Mouse (Mus musculus) cerebellum, postnatal 36 days (tissue): ENCODE results near the gene Pcdh15.

Source experiments
- DNase-seq, 2 experiments: peaks; one replicate each; pipeline ENCODE4 v3.0.0; 2021 to 2022; ENCODE audit warnings: mixed read lengths in 2 of 2

Gene Pcdh15

DNA sequence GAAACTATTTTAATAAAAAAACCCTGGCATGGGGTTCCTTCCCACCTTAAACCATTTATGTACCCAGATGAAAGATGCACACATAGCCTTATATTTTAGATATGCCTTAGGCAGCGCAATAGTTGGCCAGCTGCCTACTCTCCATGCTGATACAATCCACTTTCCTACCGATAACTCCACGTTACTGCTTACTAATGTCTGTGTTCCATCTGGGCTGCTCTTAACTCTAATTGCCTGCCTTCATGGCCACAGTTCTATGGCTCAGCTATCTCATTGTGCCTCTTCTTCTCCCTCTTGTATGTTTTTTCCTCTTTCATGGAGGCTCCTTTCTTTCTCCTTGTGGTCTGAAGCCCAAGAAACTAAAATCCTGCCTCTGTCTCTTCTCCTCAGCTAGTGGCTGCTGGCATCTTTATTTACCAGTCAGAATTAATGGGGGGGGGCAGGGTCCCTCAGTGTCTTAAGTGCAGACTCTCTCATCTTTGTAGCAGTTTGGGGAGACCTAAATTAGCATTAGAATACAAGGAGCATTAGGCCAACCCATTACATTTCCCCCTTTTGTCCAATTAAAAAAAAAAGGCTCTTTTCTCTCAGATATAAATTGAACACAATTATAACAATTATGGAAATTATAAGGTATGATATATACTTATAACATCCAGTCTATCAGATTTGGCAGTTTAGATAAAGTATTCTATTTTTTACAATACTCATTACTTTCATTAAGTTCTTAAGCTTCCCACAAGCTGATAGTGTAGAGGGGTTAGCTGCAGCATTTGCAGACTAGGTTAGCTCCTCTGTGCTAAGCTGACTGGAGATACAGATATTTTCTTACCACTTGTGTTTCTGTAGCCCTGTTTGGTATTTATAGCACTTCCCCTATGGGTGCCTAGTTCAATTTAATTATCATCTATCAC lies 1240.4 kb downstream of the Pcdh15 start:
- DNase-seq = no peak

DNA sequence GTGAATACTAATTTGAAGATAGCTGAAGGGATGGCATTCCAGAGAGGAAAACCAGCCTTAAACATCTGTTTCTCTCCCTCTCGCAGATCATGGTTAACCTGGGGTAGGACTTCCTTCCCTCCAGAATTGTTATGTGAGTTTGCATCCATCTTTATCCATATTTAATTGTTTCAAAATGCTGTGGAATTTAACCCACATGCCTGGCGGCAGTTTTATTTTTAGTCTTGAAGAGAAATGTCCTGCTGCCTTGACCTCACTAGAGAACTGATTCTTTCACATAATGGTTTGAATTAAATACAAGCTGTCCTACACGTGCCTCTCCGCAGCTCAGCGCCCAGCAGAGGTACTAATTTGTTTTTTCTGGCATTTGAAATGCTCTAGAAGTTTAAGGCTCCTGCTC lies 1260.4 kb downstream of the Pcdh15 start:
- DNase-seq = no peak

DNA sequence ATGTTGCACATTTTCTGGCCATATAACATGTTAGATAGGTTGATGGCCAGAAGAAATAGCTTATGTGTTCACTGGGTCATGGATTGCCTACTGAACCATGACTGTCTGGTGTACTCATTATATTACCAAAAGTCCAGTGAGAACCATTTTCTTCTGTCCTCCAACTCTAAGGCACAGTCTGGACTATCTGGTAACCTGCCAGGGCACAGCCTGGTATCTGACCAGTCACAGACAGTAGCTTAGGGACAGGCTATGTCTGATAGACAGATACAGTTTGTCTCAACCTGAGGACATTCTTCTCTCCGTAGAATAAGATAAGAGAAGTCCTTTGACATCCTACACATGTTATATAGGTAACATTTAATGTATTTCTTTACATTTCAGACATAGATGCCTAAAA lies 1279.6 kb downstream of the Pcdh15 start:
- no peak for DNase-seq

DNA sequence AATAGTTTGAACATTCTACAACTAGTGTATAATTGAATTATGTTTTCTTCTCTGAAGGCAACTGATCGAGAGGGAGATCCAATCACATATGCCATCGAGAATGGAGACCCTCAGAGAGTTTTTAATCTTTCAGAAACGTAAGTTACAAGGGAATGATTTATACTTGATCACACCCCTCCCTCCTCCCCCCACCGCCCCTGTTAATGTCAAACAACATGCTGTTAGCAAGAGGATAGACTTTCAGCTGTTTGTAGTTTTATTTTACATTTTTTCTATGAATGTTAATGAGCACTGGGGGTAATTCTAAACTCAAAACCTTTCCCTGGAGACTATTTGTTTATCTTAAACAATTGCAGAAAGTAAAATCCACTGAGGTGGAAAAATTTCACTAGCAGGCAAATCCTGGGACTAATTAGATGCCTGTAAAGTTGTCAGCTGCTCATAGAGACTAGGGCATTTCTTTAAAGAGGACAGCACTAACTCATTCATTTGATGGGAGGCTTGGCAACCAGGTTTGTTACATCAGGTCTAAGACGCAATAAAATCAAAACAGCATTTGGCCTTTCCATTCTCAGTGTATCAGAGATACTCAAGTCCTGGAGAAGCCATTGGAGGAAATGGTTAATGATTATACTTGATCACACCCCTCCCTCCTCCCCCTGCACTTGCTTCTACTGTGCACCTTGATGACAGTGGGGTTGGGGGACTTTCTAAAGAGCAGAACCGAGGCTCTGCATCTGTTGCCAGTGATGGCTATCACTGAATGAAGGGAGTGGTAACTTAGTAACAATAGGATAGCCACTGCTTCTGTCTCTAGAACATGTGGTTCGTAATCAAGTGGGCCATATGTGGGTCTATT lies 1280.4 kb downstream of the Pcdh15 start:
- DNase-seq = no peak

DNA sequence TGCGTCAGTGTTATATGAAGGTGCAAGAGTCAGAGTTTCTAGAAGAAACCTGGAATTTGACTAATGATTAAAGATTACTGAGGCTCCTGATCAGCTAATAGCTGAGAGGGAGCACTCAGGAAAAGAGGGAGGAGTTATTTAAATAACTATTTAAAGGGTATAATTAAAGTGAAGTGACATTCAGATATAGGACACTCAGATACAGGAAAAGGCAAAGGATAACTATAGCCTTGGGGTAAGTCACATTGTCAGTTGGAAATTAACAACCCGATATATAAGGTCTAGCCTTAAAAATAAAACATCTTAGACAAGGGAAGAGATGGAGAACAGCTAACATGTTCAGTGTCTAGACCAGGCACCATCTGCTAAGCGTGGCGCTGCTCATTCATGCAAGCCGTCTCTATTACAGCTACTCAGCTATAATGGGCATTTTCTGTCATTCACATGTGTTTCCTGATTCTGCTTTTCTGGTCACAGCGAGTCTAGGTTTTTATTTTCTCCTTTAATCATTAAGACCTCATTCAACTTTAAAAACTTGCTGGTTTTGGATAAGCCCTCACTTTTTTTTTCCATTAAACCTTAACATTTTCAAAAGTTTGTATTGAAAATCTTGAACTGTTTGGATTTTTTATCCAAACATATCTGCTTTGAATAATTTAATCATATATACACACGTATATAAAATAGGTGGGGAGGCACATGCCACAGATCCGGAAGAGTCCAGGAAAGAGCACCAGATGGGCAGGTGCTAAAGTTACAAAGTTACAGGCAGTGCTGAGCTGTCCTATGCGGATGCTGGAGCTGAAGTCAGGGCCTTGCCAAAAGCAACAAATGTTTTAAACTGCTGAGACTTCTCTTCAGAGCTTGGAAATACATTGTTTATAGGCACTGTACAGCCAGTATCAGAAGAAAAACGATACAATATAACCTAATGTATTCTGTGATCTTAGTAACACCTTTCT lies 1288.7 kb downstream of the Pcdh15 start:
- no peak for DNase-seq

DNA sequence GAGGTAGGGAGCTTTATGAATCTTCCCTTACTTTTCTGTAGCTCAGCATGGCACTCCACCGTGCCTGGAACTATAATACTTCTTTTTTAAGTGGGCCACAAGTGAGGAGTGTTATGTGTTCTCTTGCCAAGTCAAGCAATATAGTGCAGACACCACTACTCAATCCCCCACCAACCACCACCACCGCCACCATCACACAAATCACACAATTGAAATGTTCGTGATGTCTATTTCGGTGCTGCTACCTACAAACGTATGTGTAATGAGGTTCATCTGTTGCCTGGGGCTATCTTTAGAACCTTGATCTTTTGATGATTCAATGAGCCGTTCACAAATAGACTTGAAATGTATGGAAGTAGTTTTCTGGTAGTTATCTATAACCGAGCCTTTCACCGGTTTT lies 1304.0 kb downstream of the Pcdh15 start:
- no peak for DNase-seq

DNA sequence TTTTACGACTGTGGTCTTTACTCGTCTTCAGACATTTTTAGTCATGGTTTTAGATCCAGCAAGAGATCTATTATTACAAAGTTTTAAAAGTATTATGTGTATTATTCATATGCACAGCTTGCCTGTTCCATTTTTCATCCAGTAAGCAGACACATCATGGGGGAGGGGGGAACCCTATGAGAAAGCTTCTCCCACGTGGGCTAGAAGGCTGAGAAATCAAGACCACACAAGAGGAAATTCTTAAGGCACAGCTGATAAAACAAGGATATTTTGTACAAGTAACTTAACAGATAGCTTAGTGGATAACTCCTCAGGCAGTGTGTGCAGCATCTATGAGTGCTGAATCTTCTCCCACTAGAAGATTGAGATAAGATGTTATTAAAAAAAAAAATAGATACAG lies 1314.9 kb downstream of the Pcdh15 start:
- DNase-seq = no peak

DNA sequence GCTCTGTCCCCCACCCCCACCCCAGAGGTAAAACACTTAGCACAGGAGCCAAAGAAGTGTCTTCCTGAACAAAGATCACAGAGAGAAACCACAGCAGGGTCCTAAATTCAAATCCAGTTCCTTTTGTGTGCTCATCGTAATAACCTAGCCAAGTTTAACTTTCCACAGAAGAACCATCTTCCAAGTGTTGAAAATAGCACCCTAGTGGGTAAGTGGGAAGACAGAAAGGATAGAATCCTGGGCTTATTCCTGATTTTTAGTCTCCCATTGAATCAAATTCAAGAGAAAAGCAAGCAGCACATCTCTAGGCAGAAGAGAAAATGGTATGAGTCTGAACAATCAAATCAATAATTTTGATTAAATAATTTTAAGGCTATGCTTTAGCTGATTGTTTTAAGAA lies 1315.8 kb downstream of the Pcdh15 start:
- DNase-seq = no peak

DNA sequence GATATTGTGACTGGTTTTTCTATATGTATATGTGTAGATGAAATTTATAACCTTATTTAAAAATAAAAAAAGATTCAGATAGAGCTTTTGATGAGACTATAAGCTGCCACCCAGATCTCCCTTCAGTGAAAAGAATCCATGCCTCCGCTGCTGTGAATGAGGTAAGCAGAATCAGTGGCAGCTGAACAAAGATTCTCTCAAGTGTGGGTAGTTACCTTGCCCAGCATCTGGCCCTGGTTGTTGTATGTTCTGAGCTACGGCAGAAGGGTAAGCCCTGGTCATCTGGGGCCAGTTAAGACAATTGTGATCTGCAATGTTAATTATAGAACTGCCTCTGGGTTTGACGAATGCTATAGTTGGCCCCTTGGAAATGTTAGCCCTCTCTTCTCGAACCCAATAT lies 1316.2 kb downstream of the Pcdh15 start:
- DNase-seq = no peak

DNA sequence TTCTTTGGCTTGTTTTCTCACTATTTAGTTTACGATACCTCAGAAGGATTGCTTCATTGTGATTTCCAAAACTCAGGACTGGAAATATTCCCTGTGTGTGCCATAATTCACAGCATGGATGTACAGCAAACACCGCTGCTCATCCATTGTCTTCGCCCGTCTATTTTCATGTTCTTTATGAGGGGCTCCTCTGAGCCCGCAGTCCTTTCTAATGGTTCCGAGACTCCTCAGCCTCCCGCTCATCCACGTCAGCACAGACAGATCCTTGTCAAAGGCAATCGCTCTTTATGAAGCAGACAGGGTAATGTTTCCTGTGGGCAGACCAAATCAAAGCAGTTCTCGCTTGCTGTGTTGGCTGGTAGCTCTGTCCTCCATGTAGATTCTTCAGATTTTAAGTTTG lies 1316.8 kb downstream of the Pcdh15 start:
- no peak for DNase-seq

DNA sequence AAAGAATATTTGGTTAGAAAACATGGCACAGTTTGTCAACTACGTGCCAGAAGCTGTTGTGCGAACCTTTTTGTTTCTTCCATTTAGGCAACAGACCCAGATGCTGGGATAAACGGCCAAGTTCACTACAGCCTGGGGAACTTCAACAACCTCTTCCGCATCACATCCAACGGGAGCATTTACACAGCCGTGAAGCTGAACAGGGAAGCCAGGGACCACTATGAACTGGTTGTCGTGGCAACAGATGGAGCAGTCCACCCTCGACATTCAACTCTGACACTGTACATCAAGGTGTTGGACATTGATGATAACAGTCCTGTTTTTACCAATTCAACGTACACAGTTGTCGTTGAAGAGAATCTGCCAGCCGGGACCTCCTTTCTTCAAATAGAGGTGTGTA lies 1350.9 kb downstream of the Pcdh15 start:
- no peak for DNase-seq

DNA sequence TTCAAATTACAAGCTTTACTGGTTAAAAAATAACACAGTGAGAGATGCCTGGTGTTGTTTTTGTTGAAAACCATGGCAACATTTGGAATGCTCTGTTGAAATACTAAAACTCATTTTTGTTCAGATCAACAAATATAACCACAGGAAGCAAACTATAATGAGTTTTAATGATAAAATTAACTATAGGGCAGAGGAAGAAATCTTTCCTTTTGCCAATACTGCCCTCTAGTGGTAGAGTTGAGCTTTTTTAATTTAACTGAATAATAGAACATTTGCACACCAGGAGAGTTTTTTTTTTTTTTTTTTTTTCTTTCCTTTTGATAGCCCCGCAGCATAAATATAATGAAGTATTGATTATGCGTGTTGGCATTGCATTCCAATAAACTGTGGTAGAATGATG lies 1364.8 kb downstream of the Pcdh15 start:
- no peak for DNase-seq

DNA sequence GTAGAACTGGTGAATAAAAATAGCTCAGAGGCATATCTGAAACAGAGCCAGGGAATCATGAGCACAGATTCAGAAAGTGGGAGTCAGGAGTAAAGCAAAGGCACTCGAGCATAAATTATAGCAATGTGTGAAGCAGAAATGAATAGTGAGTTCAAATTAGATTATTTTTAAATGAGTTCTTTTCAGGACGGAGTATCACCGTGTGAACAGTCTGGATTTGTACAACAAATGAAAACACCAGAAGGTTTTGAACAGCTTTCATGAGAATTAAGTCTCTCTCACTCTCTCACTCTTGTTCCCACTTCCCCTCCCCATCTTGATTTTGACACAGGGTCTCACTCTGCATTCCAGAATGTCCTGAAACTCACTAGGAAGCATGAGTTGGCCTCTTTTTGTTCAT lies 1381.6 kb downstream of the Pcdh15 start:
- no peak for DNase-seq

DNA sequence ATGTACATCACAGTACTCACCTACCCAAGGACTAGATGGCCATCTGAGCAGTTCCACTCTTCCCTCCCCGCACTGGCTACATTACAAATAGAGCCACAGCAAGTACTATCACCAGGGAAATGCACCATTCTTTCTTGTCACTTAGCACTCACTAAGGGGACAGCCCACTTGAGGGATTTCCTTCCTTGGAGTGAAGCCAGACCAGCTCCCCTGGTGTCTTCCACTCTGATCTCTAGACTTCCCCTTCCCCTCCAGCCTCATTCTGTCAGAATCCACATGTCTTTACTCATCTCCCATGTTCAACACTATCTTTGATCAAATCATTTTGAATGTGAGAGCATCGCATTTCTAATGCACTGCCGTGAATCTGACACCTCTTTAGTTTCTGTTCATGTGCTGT lies 1413.2 kb downstream of the Pcdh15 start:
- no peak for DNase-seq

DNA sequence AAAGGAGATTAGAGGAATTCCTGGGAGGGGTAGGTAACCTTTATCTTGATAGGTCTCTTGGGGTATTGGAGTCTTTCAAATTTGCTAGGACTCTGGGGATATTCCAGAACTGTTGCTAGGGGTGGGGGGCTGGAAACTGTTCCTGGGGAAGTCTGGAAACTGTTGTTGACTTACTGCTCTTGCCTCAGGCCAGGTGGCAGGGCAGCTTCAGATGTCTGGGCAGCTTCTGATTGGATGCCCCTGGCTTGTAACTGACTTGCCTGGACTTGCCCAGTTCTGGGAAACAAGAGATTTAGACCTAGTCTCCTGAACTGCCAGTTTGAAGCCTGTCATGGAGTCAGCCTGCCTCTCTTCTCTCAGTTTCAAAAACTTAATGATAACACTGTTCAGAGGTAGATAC lies 1414.6 kb downstream of the Pcdh15 start:
- DNase-seq = no peak

DNA sequence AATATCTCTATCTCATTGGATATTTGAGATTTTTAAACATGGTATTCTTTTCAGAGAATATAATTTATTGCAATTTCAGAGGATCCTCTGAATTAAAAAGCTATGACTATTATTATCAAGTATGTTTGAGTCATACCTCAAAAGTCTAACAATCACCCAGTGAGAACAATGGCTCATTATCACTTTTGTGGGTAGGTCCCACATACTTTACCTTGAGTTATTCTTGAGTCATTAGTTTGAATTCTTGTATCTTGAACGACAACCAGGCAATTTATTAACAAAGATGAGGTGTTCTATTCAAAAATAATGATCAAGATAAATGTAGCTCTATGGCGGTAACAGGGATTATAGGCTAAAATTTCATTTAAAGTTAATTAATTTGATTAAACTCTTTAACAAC lies 1439.2 kb downstream of the Pcdh15 start:
- no peak for DNase-seq

DNA sequence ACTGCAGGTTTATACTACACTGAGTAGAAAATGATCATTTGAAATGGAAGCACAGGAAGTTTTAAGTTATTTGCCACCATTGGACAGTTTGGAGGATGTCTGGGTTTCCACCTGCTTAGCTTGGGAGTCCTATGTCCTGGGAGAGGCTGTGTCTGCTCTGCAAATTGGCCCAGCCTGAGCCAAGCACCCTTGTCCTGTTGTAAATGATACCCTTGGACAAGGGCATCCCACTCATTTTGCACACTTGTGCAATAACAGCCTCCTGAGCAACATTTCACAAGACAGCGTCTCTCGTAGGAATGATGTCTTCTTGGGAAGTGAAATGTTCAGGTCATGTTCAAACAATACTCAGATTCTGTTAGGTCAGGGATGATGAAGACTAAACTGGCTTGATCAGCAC lies 1456.2 kb downstream of the Pcdh15 start:
- no peak for DNase-seq

DNA sequence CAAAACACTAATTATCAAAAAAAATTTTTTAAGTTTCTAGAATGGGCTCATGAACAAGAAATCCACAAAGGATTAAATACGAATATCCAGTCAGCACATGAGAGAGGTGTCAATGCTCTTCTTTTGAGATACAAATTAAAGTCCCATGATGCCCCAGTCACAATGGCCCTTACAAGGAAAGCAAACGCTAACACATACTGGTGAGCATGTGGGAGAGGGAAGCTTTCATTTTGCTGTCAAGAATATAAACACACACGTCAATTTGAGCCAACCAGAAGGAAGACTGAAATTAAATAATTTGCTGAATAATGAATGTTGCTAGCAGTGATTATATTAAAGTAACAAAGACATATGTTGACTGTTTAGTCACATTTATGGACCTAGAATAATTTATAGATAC lies 1470.5 kb downstream of the Pcdh15 start:
- DNase-seq = no peak

DNA sequence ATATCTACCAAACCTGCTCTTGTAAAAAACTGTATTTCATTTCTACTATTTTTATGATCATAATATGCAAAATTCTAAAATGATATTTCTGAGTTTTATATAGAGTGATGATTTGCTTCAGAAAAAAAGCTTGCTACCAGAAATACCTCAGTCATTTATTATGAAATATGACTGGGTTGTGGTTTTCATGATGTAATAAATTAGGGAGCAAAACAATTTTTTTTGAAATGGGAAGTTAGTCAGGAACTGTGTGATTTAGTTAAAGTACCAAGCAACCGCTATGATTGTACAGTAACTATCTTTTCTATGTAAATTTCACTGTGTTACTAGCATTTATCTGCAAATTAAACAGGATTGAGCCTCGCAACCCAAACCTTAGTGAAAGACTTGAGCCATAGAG lies 1480.8 kb downstream of the Pcdh15 start:
- no peak for DNase-seq

DNA sequence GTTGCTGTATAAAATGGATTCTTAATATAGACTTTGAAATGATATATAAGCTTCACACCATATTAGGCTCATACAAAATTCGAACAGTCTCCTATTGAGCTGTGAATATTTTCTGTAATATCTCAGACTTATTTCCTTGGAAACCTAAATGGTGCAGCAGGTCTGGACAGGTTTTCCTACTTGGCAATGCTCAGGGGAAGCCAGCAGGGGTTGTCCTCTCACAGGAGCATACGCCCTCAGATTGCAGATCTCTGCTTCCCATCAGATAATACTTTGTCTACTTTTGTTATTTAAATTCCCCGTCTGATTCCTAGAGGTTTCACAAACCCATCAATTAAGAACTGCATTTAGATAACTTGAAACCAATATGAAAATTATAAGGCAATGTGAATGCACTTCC lies 1492.7 kb downstream of the Pcdh15 start:
- peak; percentile 55 to 57 for DNase-seq

DNA sequence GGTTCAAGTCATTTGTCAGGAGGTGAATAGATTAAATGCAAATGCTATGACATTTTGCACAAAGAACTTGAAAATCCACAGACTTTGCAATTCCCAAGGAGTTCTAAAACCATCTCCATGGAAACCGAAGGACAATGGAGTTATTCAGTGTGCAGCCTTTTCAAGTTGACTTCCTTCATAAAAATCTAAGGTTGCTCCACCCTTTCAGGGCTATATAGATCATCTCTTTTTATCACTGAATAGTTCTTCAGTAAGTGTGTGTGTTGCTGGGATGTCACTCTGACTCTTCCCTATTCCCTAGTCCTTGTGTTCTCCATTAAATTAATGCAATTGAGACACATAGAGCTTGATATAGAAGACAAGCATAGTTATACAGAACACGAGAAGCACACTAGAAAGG lies 1508.5 kb downstream of the Pcdh15 start:
- no peak for DNase-seq

DNA sequence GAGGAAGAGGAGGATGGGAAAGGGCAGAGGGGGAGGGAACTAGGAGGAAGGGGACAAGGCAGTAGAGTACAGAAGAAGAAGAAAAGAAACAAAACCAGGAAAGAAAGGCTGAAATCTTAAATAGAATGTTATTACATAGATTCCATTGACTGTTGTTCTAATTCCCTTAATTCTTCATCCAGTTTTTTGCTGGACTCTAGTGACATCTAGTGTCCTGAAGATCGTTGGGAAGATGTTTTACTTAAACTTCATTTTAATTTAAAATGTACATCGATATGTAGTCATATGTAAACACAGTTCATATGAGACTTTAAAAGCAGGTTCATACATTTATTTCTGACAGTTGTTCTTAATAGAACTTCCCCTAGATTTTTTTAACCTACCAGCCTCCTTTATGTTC lies 1522.7 kb downstream of the Pcdh15 start:
- DNase-seq = no peak

DNA sequence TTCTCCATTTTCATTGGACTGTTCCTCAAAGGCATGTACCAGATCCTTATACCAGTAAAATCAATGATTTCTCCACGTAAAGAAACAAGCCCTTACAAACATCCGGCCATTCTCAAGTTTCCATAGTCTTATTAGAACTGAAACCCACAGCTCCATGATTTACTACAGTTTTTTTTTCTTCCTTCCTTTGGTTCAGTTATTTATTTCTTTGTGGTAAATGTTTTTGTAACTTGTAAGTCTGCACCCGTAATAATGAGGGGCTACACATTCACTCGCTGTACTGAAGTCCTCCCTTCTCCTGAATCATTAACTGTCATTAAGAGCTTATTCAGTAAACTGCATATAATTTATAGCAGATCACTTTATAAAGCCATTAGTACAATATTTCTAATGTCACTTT lies 1526.6 kb downstream of the Pcdh15 start:
- no peak for DNase-seq
